Mouse (Mus musculus) kidney, adult 18-20 months (tissue): Measurements from ENCODE around the gene Kmt2e.
A peak's percentile ranks its signal among the peaks of the same experiment; 100 is the strongest.

Source experiments
- DNase-seq: peaks from one replicate; pipeline ENCODE4 v3.0.0; 2021

Kmt2e gene

GRCm38 (mm10) chr5:23411640-23412039 is 22.6 kb upstream of the Kmt2e start:
- DNase-seq, result no peak

GRCm38 (mm10) chr5:23412247-23412948 is 21.8 kb upstream of the Kmt2e start:
- DNase-seq, result no peak

- DNase-seq, result no peak
These were observed 21.2 kb upstream of the Kmt2e start for GRCm38 (mm10) chr5:23413058-23413457.

GRCm38 (mm10) chr5:23413575-23414470 is 20.4 kb upstream of the Kmt2e start:
- peak; percentile 44 for DNase-seq

- peak; percentile 55 for DNase-seq
These were observed 19.6 kb upstream of the Kmt2e start for GRCm38 (mm10) chr5:23414490-23415126.

GRCm38 (mm10) chr5:23415571-23416285 is 18.5 kb upstream of the Kmt2e start:
- DNase-seq, result peak; percentile 51

- DNase-seq, result no peak
These were observed 18.0 kb upstream of the Kmt2e start for GRCm38 (mm10) chr5:23416286-23416643.

- no peak for DNase-seq
These were observed 16.5 kb upstream of the Kmt2e start for GRCm38 (mm10) chr5:23417716-23418115.

- DNase-seq, result peak; percentile 92
These were observed 16.0 kb upstream of the Kmt2e start for GRCm38 (mm10) chr5:23418147-23418781.

GRCm38 (mm10) chr5:23418797-23419595 is 15.2 kb upstream of the Kmt2e start:
- DNase-seq, result no peak

- DNase-seq, result no peak
These were observed 14.5 kb upstream of the Kmt2e start for GRCm38 (mm10) chr5:23419616-23420170.

GRCm38 (mm10) chr5:23420410-23420809 is 13.8 kb upstream of the Kmt2e start:
- no peak for DNase-seq

GRCm38 (mm10) chr5:23421440-23421839 is 12.8 kb upstream of the Kmt2e start:
- no peak for DNase-seq

- no peak for DNase-seq
These were observed 11.2 kb upstream of the Kmt2e start for GRCm38 (mm10) chr5:23423036-23423435.

GRCm38 (mm10) chr5:23427501-23427900 is 6.7 kb upstream of the Kmt2e start:
- no peak for DNase-seq

- DNase-seq, result no peak
These were observed 3.0 kb upstream of the Kmt2e start for GRCm38 (mm10) chr5:23431070-23431864.

GRCm38 (mm10) chr5:23431948-23432707 is 2.1 kb upstream of the Kmt2e start:
- no peak for DNase-seq

GRCm38 (mm10) chr5:23432708-23433645 is 1.3 kb upstream of the Kmt2e start:
- DNase-seq, result peak; percentile 98
